Mouse (Mus musculus) T-helper 17 cell (primary cell): ENCODE data around the gene Gse1.

Experiments used
- in situ Hi-C, 2 experiments: fragments of 300-600 bp; cut with MboI, MseI; formaldehyde crosslinking; loops; 1 replicate in 1 of 2; 2 replicates in 1 of 2; pipeline ENCODE4 v1.15.1; 2025; ENCODE audit warnings: high pct_unique_total_duplicates in 2 of 2

The Gse1 gene

GRCm38 (mm10) chr8:120416522-120417394 lies 188.5 kb downstream of the Gse1 start:
- in situ Hi-C loops: no loop called here

GRCm38 (mm10) chr8:120418188-120418587 lies 189.9 kb downstream of the Gse1 start:
- in situ Hi-C loops: no loop called here

GRCm38 (mm10) chr8:120419675-120420074 lies 191.4 kb downstream of the Gse1 start:
- in situ Hi-C loops: loop anchor here in 1 of 2 experiments (5.0 kb wide), 1 partner anchor 103 kb away; no protein-coding TSS in a partner anchor

- in situ Hi-C loops: loop anchor here in 1 of 2 experiments (5.0 kb wide), 1 partner anchor 102 kb away; no protein-coding TSS in a partner anchor
Observed at GRCm38 (mm10) chr8:120420226-120420625, 192.0 kb downstream of the Gse1 start.

- in situ Hi-C loops: loop anchor here in 1 of 2 experiments (5.0 kb wide), 1 partner anchor 101 kb away; no protein-coding TSS in a partner anchor
Observed at GRCm38 (mm10) chr8:120421638-120422037, 193.4 kb downstream of the Gse1 start.

GRCm38 (mm10) chr8:120422236-120422635 lies 194.0 kb downstream of the Gse1 start:
- in situ Hi-C loops: loop anchor here in 1 of 2 experiments (5.0 kb wide), 1 partner anchor 100 kb away; no protein-coding TSS in a partner anchor

GRCm38 (mm10) chr8:120423576-120423975 lies 195.3 kb downstream of the Gse1 start:
- in situ Hi-C loops: loop anchor here in 1 of 2 experiments (5.0 kb wide), 1 partner anchor 99 kb away; no protein-coding TSS in a partner anchor

- in situ Hi-C loops: loop anchor here in 1 of 2 experiments (5.0 kb wide), 1 partner anchor 97 kb away; no protein-coding TSS in a partner anchor
Observed at GRCm38 (mm10) chr8:120424829-120425198, 196.6 kb downstream of the Gse1 start.

GRCm38 (mm10) chr8:120425199-120425941 lies 197.1 kb downstream of the Gse1 start:
- in situ Hi-C loops: no loop called here

- in situ Hi-C loops: no loop called here
Observed at GRCm38 (mm10) chr8:120426105-120426504, 197.8 kb downstream of the Gse1 start.

GRCm38 (mm10) chr8:120426622-120427385 lies 198.5 kb downstream of the Gse1 start:
- in situ Hi-C loops: no loop called here

- in situ Hi-C loops: no loop called here
Observed at GRCm38 (mm10) chr8:120428492-120428891, 200.2 kb downstream of the Gse1 start.

- in situ Hi-C loops: no loop called here
Observed at GRCm38 (mm10) chr8:120429116-120429515, 200.9 kb downstream of the Gse1 start.

GRCm38 (mm10) chr8:120431042-120431441 lies 202.8 kb downstream of the Gse1 start:
- in situ Hi-C loops: no loop called here

- in situ Hi-C loops: no loop called here
Observed at GRCm38 (mm10) chr8:120432438-120432837, 204.2 kb downstream of the Gse1 start.

- in situ Hi-C loops: no loop called here
Observed at GRCm38 (mm10) chr8:120433143-120433542, 204.9 kb downstream of the Gse1 start.

- in situ Hi-C loops: no loop called here
Observed at GRCm38 (mm10) chr8:120433734-120434133, 205.5 kb downstream of the Gse1 start.

GRCm38 (mm10) chr8:120435781-120436180 lies 207.5 kb downstream of the Gse1 start:
- in situ Hi-C loops: no loop called here

- in situ Hi-C loops: no loop called here
Observed at GRCm38 (mm10) chr8:120436491-120437030, 208.3 kb downstream of the Gse1 start.

GRCm38 (mm10) chr8:120437207-120437606 lies 209.0 kb downstream of the Gse1 start:
- in situ Hi-C loops: no loop called here
